Mouse (Mus musculus) kidney, adult 8-10 months (tissue): ENCODE results near the gene Tmem258.

Experiments used
- DNase-seq, 2 experiments: peaks; one replicate each; pipeline ENCODE4 v3.0.0; 2022

Tmem258 gene

GRCm38 (mm10) chr19:10224637-10225453 lies 21.0 kb downstream of the Tmem258 start:
- DNase-seq, result no peak

- DNase-seq, result peak; percentile 17 to 19
Observed at GRCm38 (mm10) chr19:10225767-10226166, 22.0 kb downstream of the Tmem258 start.

- DNase-seq, result peak; percentile 33 to 37
Observed at GRCm38 (mm10) chr19:10231016-10231415, 27.2 kb downstream of the Tmem258 start.

GRCm38 (mm10) chr19:10231871-10232270 lies 28.1 kb downstream of the Tmem258 start:
- DNase-seq, result no peak

GRCm38 (mm10) chr19:10232327-10233017 lies 28.7 kb downstream of the Tmem258 start:
- DNase-seq, result no peak

GRCm38 (mm10) chr19:10235784-10236565 lies 32.2 kb downstream of the Tmem258 start:
- peak; percentile 71 to 76 for DNase-seq

- no peak for DNase-seq
Observed at GRCm38 (mm10) chr19:10238477-10238876, 34.7 kb downstream of the Tmem258 start.

- no peak for DNase-seq
Observed at GRCm38 (mm10) chr19:10239419-10239818, 35.6 kb downstream of the Tmem258 start.

- no peak for DNase-seq
Observed at GRCm38 (mm10) chr19:10239975-10240653, 36.3 kb downstream of the Tmem258 start.

- DNase-seq, result peak; percentile 67 to 72
Observed at GRCm38 (mm10) chr19:10240654-10241305, 37.0 kb downstream of the Tmem258 start, which contains the start of gene Myrf. Myrf (minus strand) TSS chr19:10240748.

- no peak for DNase-seq
Observed at GRCm38 (mm10) chr19:10242916-10243315, 39.1 kb downstream of the Tmem258 start.

- DNase-seq, result peak; percentile 30 to 69
Observed at GRCm38 (mm10) chr19:10244183-10244582, 40.4 kb downstream of the Tmem258 start.

- DNase-seq, result no peak
Observed at GRCm38 (mm10) chr19:10247165-10247564, 43.4 kb downstream of the Tmem258 start.

- no peak for DNase-seq
Observed at GRCm38 (mm10) chr19:10248128-10248527, 44.3 kb downstream of the Tmem258 start.
